Mouse (Mus musculus) megakaryocyte-erythroid progenitor cell, adult 5-6 weeks (primary cell): ENCODE measurements around the gene Mgat4b. TPM values are rescaled to one million over a fixed set of nuclear protein-coding genes. Genes with fewer than 3 reads are reported as not detected.

Experiments
- ATAC-seq: replicated peaks from 2 replicates; pipeline ENCODE4 v1.8.0; 2016; ENCODE audit warnings: mild to moderate bottlenecking, inconsistent platforms; ENCODE audit not compliant: severe bottlenecking, poor library complexity, low FRiP score, low TSS enrichment
- total RNA-seq, 2 experiments: library from RNA; stranded (forward) in 1 of 2; stranded (reverse) in 1 of 2; fragments of 200-1000, 215-1000 nt in 1 of 2; fragments of >200 nt in 1 of 2; fragmentation: Nextera tagmentation in 1 of 2; gene quantifications; 2 replicates each; pipeline ENCODE4 v1.2.3; 2014 to 2017

Gene Mgat4b
- total RNA-seq, 2 experiments from 2014 or later = 11.1 to 40.6 TPM

GRCm38 (mm10) chr11:50198219-50198846, 12.4 kb upstream of the Mgat4b start:
- ATAC-seq = no peak

- ATAC-seq = no peak
Measured at GRCm38 (mm10) chr11:50198916-50199315, 11.8 kb upstream of the Mgat4b start.

GRCm38 (mm10) chr11:50200613-50201012, 10.1 kb upstream of the Mgat4b start:
- peak; percentile 82 for ATAC-seq

- ATAC-seq = no peak
Measured at GRCm38 (mm10) chr11:50201590-50201989, 9.1 kb upstream of the Mgat4b start.

- no peak for ATAC-seq
Measured at GRCm38 (mm10) chr11:50203302-50203827, 7.3 kb upstream of the Mgat4b start.

- ATAC-seq = no peak
Measured at GRCm38 (mm10) chr11:50205434-50205833, 5.3 kb upstream of the Mgat4b start.

- ATAC-seq = no peak
Measured at GRCm38 (mm10) chr11:50206037-50206436, 4.7 kb upstream of the Mgat4b start.

GRCm38 (mm10) chr11:50207344-50207743, 3.3 kb upstream of the Mgat4b start:
- no peak for ATAC-seq

GRCm38 (mm10) chr11:50208039-50208438, 2.7 kb upstream of the Mgat4b start:
- ATAC-seq = no peak

- peak; percentile 91 for ATAC-seq
Measured at GRCm38 (mm10) chr11:50210101-50210504, 587 bp upstream of the Mgat4b start.

- no peak for ATAC-seq
Measured at GRCm38 (mm10) chr11:50211322-50212059, 801 bp downstream of the Mgat4b start.

- ATAC-seq = no peak
Measured at GRCm38 (mm10) chr11:50212060-50212739, 1.5 kb downstream of the Mgat4b start.

- no peak for ATAC-seq
Measured at GRCm38 (mm10) chr11:50212848-50213758, 2.4 kb downstream of the Mgat4b start.

- ATAC-seq = no peak
Measured at GRCm38 (mm10) chr11:50214631-50215030, 3.9 kb downstream of the Mgat4b start.

- ATAC-seq = no peak
Measured at GRCm38 (mm10) chr11:50215633-50216032, 4.9 kb downstream of the Mgat4b start.

GRCm38 (mm10) chr11:50216724-50217366, 6.2 kb downstream of the Mgat4b start:
- no peak for ATAC-seq

GRCm38 (mm10) chr11:50217811-50218210, 7.1 kb downstream of the Mgat4b start:
- 0 out of 2 replicates have a peak, but pooled peaks have one; percentile 17 for ATAC-seq

GRCm38 (mm10) chr11:50219833-50220232, 9.1 kb downstream of the Mgat4b start:
- no peak for ATAC-seq
